Mouse (Mus musculus): ENCODE data around the gene Cacnb4.

The Cacnb4 gene

GRCm38 (mm10) chr2:52518740-52519139 lies 157.9 kb downstream of the Cacnb4 start:
- DNase-seq (ENCODE audit: low spot score): no peak

GRCm38 (mm10) chr2:52516534-52516933 lies 160.1 kb downstream of the Cacnb4 start:
- no peak for DNase-seq (ENCODE audit: low spot score)

GRCm38 (mm10) chr2:52512865-52513388 lies 163.7 kb downstream of the Cacnb4 start:
- no peak for DNase-seq (ENCODE audit: low spot score)

- peak; percentile 27 for DNase-seq (ENCODE audit: low spot score)
Observed at GRCm38 (mm10) chr2:52512206-52512605, 164.4 kb downstream of the Cacnb4 start.

GRCm38 (mm10) chr2:52511799-52512198 lies 164.8 kb downstream of the Cacnb4 start:
- DNase-seq (ENCODE audit: low spot score): peak; percentile 63

GRCm38 (mm10) chr2:52509779-52510500 lies 166.7 kb downstream of the Cacnb4 start:
- peak; percentile 17 for DNase-seq (ENCODE audit: low spot score)

GRCm38 (mm10) chr2:52505164-52505563 lies 171.5 kb downstream of the Cacnb4 start:
- DNase-seq (ENCODE audit: low spot score): no peak

- DNase-seq (ENCODE audit: low spot score): no peak
Observed at GRCm38 (mm10) chr2:52504762-52505161, 171.9 kb downstream of the Cacnb4 start.

- DNase-seq (ENCODE audit: low spot score): peak; percentile 21
Observed at GRCm38 (mm10) chr2:52499849-52500262, 176.8 kb downstream of the Cacnb4 start.

- DNase-seq (ENCODE audit: low spot score): no peak
Observed at GRCm38 (mm10) chr2:52499101-52499537, 177.5 kb downstream of the Cacnb4 start.

GRCm38 (mm10) chr2:52495097-52495694 lies 181.4 kb downstream of the Cacnb4 start:
- DNase-seq (ENCODE audit: low spot score): no peak

GRCm38 (mm10) chr2:52494274-52494673 lies 182.4 kb downstream of the Cacnb4 start:
- no peak for DNase-seq (ENCODE audit: low spot score)

GRCm38 (mm10) chr2:52492867-52493266 lies 183.8 kb downstream of the Cacnb4 start:
- no peak for DNase-seq (ENCODE audit: low spot score)

GRCm38 (mm10) chr2:52489840-52490239 lies 186.8 kb downstream of the Cacnb4 start:
- DNase-seq (ENCODE audit: low spot score): peak; percentile 45

- DNase-seq (ENCODE audit: low spot score): no peak
Observed at GRCm38 (mm10) chr2:52483496-52483895, 193.1 kb downstream of the Cacnb4 start.

- no peak for DNase-seq (ENCODE audit: low spot score)
Observed at GRCm38 (mm10) chr2:52480476-52480875, 196.2 kb downstream of the Cacnb4 start.

GRCm38 (mm10) chr2:52478501-52478900 lies 198.1 kb downstream of the Cacnb4 start:
- DNase-seq (ENCODE audit: low spot score): no peak

GRCm38 (mm10) chr2:52477550-52477907 lies 199.1 kb downstream of the Cacnb4 start:
- no peak for DNase-seq (ENCODE audit: low spot score)

GRCm38 (mm10) chr2:52476801-52477549 lies 199.7 kb downstream of the Cacnb4 start:
- DNase-seq (ENCODE audit: low spot score): no peak

- DNase-seq (ENCODE audit: low spot score): no peak
Observed at GRCm38 (mm10) chr2:52475854-52476253, 200.8 kb downstream of the Cacnb4 start.

- DNase-seq (ENCODE audit: low spot score): no peak
Observed at GRCm38 (mm10) chr2:52474570-52474969, 202.1 kb downstream of the Cacnb4 start.

- DNase-seq (ENCODE audit: low spot score): no peak
Observed at GRCm38 (mm10) chr2:52471545-52472291, 204.9 kb downstream of the Cacnb4 start.

All from retina, embryonic 14.5 days (tissue).